Mouse (Mus musculus): ENCODE measurements around the gene Usp22. TPM values are rescaled to one million over a fixed set of nuclear protein-coding genes. Genes with fewer than 3 reads are reported as not detected.
"Not testable (repeated sequence)": the region's sequence is repeated elsewhere in the genome, so short reads cannot be mapped to it uniquely, and the experiment has no call there.

Gene Usp22
- polyA plus RNA-seq, 1 experiment from 2014 or later, result 273 TPM

- Histone ChIP-seq H3K36me3 (ENCODE audit: control insufficient read depth, insufficient read depth, low read length) (no peaks in the 10 kb centered on the region), H3K4me1 (replicated peaks; ENCODE audit: control insufficient read depth, insufficient read depth, low read length) (peaks cover 3% of the 10 kb centered on the region; the same call in 1 of the 2 replicates), H3K4me3 (ENCODE audit: low read depth, low read length) (peak overlapping the region; percentile 97), H3K27me3 (ENCODE audit: control insufficient read depth, insufficient read depth, low read length) (no peaks in the 10 kb centered on the region), H3K27ac (ENCODE audit: low read depth, low read length) (peak overlapping the region; percentile 97), H3K9ac (ENCODE audit: low read depth, low read length) (peak overlapping the region; percentile 100), H3K9me3 (ENCODE audit: control insufficient read depth, low read length) (no peaks in the 10 kb centered on the region), H3K4me2 (replicated peaks; ENCODE audit: low read depth, low read length) (peak overlapping the region; percentile 50)
- ATAC-seq (ENCODE audit: low FRiP score), result peak; percentile 60
- WGBS, result 0% methylated on average over 28 of the region's 28 CpGs
- DNase-seq (ENCODE audit: low spot score), result peak; percentile 91
Observed at GRCm38 (mm10) chr11:61174291-61174820, 499 bp downstream of the Usp22 start.

- not testable (repeated sequence) for ATAC-seq (ENCODE audit: low FRiP score); H3K27me3 ChIP-seq (ENCODE audit: control insufficient read depth, insufficient read depth, low read length); H3K4me1 ChIP-seq (replicated peaks; ENCODE audit: control insufficient read depth, insufficient read depth, low read length); H3K9me3 ChIP-seq (ENCODE audit: control insufficient read depth, low read length); H3K27ac ChIP-seq (ENCODE audit: low read depth, low read length); H3K36me3 ChIP-seq (ENCODE audit: control insufficient read depth, insufficient read depth, low read length); DNase-seq (ENCODE audit: low spot score)
- Histone ChIP-seq H3K4me3 (ENCODE audit: low read depth, low read length) (peak overlapping the region; percentile 97), H3K4me2 (replicated peaks; ENCODE audit: low read depth, low read length) (peak overlapping the region; percentile 50), H3K9ac (ENCODE audit: low read depth, low read length) (peak overlapping the region; percentile 100)
- 44% methylated on average over 15 of the region's 15 CpGs for WGBS
Observed at GRCm38 (mm10) chr11:61173477-61173876, 1.4 kb downstream of the Usp22 start.

GRCm38 (mm10) chr11:61170184-61170583 is 4.7 kb downstream of the Usp22 start:
- no peaks in the 10 kb centered on the region for H3K9me3 ChIP-seq (ENCODE audit: control insufficient read depth, low read length)
- H3K4me3 ChIP-seq (ENCODE audit: low read depth, low read length), result no peak overlapping the region
- H3K27me3 ChIP-seq (ENCODE audit: control insufficient read depth, insufficient read depth, low read length), result no peaks in the 10 kb centered on the region
- DNase-seq (ENCODE audit: low spot score), result no peak
- no peak overlapping the region for H3K4me2 ChIP-seq (replicated peaks; ENCODE audit: low read depth, low read length)
- H3K4me1 ChIP-seq (replicated peaks; ENCODE audit: control insufficient read depth, insufficient read depth, low read length), result peaks cover 3% of the 10 kb centered on the region; the same call in 1 of the 2 replicates
- 92% methylated on average over 5 of the region's 5 CpGs for WGBS
- no peak overlapping the region for H3K9ac ChIP-seq (ENCODE audit: low read depth, low read length)
- no peak for ATAC-seq (ENCODE audit: low FRiP score)
- H3K27ac ChIP-seq (ENCODE audit: low read depth, low read length), result no peak overlapping the region
- peaks cover 9% of the 10 kb centered on the region for H3K36me3 ChIP-seq (ENCODE audit: control insufficient read depth, insufficient read depth, low read length)

- no peaks in the 10 kb centered on the region for H3K4me1 ChIP-seq (replicated peaks; ENCODE audit: control insufficient read depth, insufficient read depth, low read length)
- no peaks in the 10 kb centered on the region for H3K27me3 ChIP-seq (ENCODE audit: control insufficient read depth, insufficient read depth, low read length)
- no peak overlapping the region for H3K4me3 ChIP-seq (ENCODE audit: low read depth, low read length)
- H3K27ac ChIP-seq (ENCODE audit: low read depth, low read length), result no peak overlapping the region
- 94% methylated on average over 10 of the region's 10 CpGs for WGBS
- no peak overlapping the region for H3K9ac ChIP-seq (ENCODE audit: low read depth, low read length)
- DNase-seq (ENCODE audit: low spot score), result no peak
- H3K36me3 ChIP-seq (ENCODE audit: control insufficient read depth, insufficient read depth, low read length), result peaks cover 31% of the 10 kb centered on the region
- no peaks in the 10 kb centered on the region for H3K9me3 ChIP-seq (ENCODE audit: control insufficient read depth, low read length)
- ATAC-seq (ENCODE audit: low FRiP score), result no peak
- H3K4me2 ChIP-seq (replicated peaks; ENCODE audit: low read depth, low read length), result no peak overlapping the region
Observed at GRCm38 (mm10) chr11:61164881-61165280, 10.0 kb downstream of the Usp22 start.

- peaks cover 33% of the 10 kb centered on the region for H3K36me3 ChIP-seq (ENCODE audit: control insufficient read depth, insufficient read depth, low read length)
- H3K4me3 ChIP-seq (ENCODE audit: low read depth, low read length), result no peak overlapping the region
- no peak overlapping the region for H3K4me2 ChIP-seq (replicated peaks; ENCODE audit: low read depth, low read length)
- H3K4me1 ChIP-seq (replicated peaks; ENCODE audit: control insufficient read depth, insufficient read depth, low read length), result no peaks in the 10 kb centered on the region
- no peaks in the 10 kb centered on the region for H3K9me3 ChIP-seq (ENCODE audit: control insufficient read depth, low read length)
- no peak overlapping the region for H3K27ac ChIP-seq (ENCODE audit: low read depth, low read length)
- no peak overlapping the region for H3K9ac ChIP-seq (ENCODE audit: low read depth, low read length)
- 96% methylated on average over 6 of the region's 6 CpGs for WGBS
- ATAC-seq (ENCODE audit: low FRiP score) (no peak), DNase-seq (ENCODE audit: low spot score) (no peak)
- no peaks in the 10 kb centered on the region for H3K27me3 ChIP-seq (ENCODE audit: control insufficient read depth, insufficient read depth, low read length)
Observed at GRCm38 (mm10) chr11:61164366-61164765, 10.5 kb downstream of the Usp22 start.

- no peak for ATAC-seq (ENCODE audit: low FRiP score)
- no peak overlapping the region for H3K4me2 ChIP-seq (replicated peaks; ENCODE audit: low read depth, low read length)
- H3K4me3 ChIP-seq (ENCODE audit: low read depth, low read length), result no peak overlapping the region
- no peaks in the 10 kb centered on the region for H3K27me3 ChIP-seq (ENCODE audit: control insufficient read depth, insufficient read depth, low read length)
- H3K27ac ChIP-seq (ENCODE audit: low read depth, low read length), result no peak overlapping the region
- no peak overlapping the region for H3K9ac ChIP-seq (ENCODE audit: low read depth, low read length)
- H3K36me3 ChIP-seq (ENCODE audit: control insufficient read depth, insufficient read depth, low read length), result peaks cover 41% of the 10 kb centered on the region
- DNase-seq (ENCODE audit: low spot score), result no peak
- H3K4me1 ChIP-seq (replicated peaks; ENCODE audit: control insufficient read depth, insufficient read depth, low read length), result no peaks in the 10 kb centered on the region
- H3K9me3 ChIP-seq (ENCODE audit: control insufficient read depth, low read length), result no peaks in the 10 kb centered on the region
- 87% methylated on average over 3 of the region's 3 CpGs for WGBS
Observed at GRCm38 (mm10) chr11:61163341-61163740, 11.5 kb downstream of the Usp22 start.

GRCm38 (mm10) chr11:61162776-61163175 is 12.1 kb downstream of the Usp22 start:
- no peak for ATAC-seq (ENCODE audit: low FRiP score)
- no peak for DNase-seq (ENCODE audit: low spot score)
- no peak overlapping the region for H3K9ac ChIP-seq (ENCODE audit: low read depth, low read length)
- H3K9me3 ChIP-seq (ENCODE audit: control insufficient read depth, low read length), result no peaks in the 10 kb centered on the region
- 96% methylated on average over 14 of the region's 14 CpGs for WGBS
- no peak overlapping the region for H3K27ac ChIP-seq (ENCODE audit: low read depth, low read length)
- no peaks in the 10 kb centered on the region for H3K27me3 ChIP-seq (ENCODE audit: control insufficient read depth, insufficient read depth, low read length)
- peaks cover 43% of the 10 kb centered on the region for H3K36me3 ChIP-seq (ENCODE audit: control insufficient read depth, insufficient read depth, low read length)
- no peak overlapping the region for H3K4me3 ChIP-seq (ENCODE audit: low read depth, low read length)
- no peak overlapping the region for H3K4me2 ChIP-seq (replicated peaks; ENCODE audit: low read depth, low read length)
- no peaks in the 10 kb centered on the region for H3K4me1 ChIP-seq (replicated peaks; ENCODE audit: control insufficient read depth, insufficient read depth, low read length)

GRCm38 (mm10) chr11:61161121-61161520 is 13.7 kb downstream of the Usp22 start:
- no peaks in the 10 kb centered on the region for H3K27me3 ChIP-seq (ENCODE audit: control insufficient read depth, insufficient read depth, low read length)
- no peak overlapping the region for H3K9ac ChIP-seq (ENCODE audit: low read depth, low read length)
- WGBS, result 93% methylated on average over 13 of the region's 13 CpGs
- ATAC-seq (ENCODE audit: low FRiP score), result no peak
- peaks cover 37% of the 10 kb centered on the region for H3K36me3 ChIP-seq (ENCODE audit: control insufficient read depth, insufficient read depth, low read length)
- H3K4me1 ChIP-seq (replicated peaks; ENCODE audit: control insufficient read depth, insufficient read depth, low read length), result no peaks in the 10 kb centered on the region
- H3K27ac ChIP-seq (ENCODE audit: low read depth, low read length), result no peak overlapping the region
- no peaks in the 10 kb centered on the region for H3K9me3 ChIP-seq (ENCODE audit: control insufficient read depth, low read length)
- no peak overlapping the region for H3K4me3 ChIP-seq (ENCODE audit: low read depth, low read length)
- no peak for DNase-seq (ENCODE audit: low spot score)
- H3K4me2 ChIP-seq (replicated peaks; ENCODE audit: low read depth, low read length), result no peak overlapping the region

Data from hindbrain, embryonic 11.5 days (tissue).